Mouse (Mus musculus): ENCODE results near the gene Gm21973. TPM values are rescaled to one million over a fixed set of nuclear protein-coding genes. Genes with fewer than 3 reads are reported as not detected.

Gene Gm21973
- polyA plus RNA-seq (2016; fragmentation: Nextera tagmentation; extraction: Ambion mirVana) = not detected in 2 replicates

DNA sequence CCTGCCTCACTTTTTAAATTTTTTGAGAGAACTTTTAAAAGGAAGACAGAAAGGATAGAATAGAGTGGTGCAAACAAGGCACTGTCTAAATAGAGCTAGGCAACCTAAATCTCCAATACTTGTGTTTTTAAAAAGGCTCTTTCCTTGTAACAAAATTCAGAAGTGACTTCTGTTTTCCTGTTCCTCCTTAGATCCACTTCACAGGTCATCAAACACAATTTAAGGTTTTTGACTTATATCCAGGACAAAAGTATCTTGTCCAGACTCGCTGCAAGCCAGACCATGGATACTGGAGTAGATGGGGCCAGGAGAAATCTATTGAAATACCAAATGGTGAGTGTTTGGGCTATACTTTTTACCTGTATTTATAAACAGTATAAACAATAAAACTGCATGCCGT lies at the start of gene Gm21973:
Gene Gm21973, plus strand, starts transcription at position 301 of the 400 bp plus-strand sequence.
- ATAC-seq (ENCODE audit: insufficient number of reproducible peaks, insufficient read depth, low FRiP score, low TSS enrichment) = no peak
- WGBS = 90% methylated on average over 2 of the region's 2 CpGs
- no peak within 1 kb of the TSS for H3K4me2 ChIP-seq (replicated peaks)
- H3K36me3 ChIP-seq = no peaks in the 10 kb centered on the region
- no peaks in the 10 kb centered on the region for H3K4me1 ChIP-seq
- H3K9ac ChIP-seq = no peak within 1 kb of the TSS
- H3K4me3 ChIP-seq = no peak within 1 kb of the TSS
- no peaks in the 10 kb centered on the region for H3K9me3 ChIP-seq
- H3K27ac ChIP-seq = no peak within 1 kb of the TSS
- H3K27me3 ChIP-seq = no peaks in the 10 kb centered on the region

DNA sequence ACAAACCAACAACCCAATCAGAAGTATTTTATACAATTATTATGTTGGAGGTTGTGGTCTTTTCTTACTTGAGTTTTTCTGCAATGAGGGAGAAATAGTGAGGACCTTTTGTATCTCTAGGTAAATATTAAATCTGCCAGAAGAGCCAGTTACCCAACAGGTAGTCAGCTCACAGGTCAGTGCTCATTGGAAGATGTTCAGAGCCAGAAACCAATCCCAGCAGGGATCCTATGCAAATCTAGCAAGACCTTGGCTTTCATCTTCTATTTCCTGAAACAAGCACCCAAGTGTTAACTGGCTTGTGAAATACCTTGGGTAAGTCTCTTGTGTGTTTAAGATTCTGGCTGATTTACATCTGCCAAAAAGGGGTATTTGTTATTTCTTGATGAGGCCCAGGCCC lies 48.8 kb upstream of the Gm21973 start:
- ATAC-seq (ENCODE audit: insufficient number of reproducible peaks, insufficient read depth, low FRiP score, low TSS enrichment) = no peak
- Histone ChIP-seq H3K9ac (no peak overlapping the region), H3K9me3 (no peaks in the 10 kb centered on the region), H3K4me2 (replicated peaks) (no peak overlapping the region), H3K27ac (no peak overlapping the region), H3K27me3 (no peaks in the 10 kb centered on the region), H3K36me3 (no peaks in the 10 kb centered on the region), H3K4me3 (no peak overlapping the region), H3K4me1 (no peaks in the 10 kb centered on the region)

DNA sequence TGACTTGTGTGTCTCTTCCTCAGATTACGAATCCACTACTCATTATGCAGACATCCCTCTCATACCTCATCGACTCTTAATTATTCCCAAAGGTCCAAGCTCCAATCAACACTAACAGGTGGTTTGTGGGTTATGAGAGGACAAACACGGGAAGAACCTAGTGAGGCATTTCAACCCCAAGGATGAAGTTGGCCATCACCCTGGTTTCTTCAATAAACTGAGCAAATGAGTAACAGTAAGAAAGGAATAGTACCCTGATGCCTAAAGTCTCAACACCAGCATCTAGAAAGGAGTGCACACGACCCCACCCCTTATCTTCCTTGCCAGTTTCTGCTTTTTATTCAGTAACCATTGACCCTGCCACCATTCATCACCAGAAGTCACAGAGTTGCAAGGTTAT lies 47.7 kb upstream of the Gm21973 start:
- H3K9ac ChIP-seq = no peak overlapping the region
- H3K27me3 ChIP-seq = no peaks in the 10 kb centered on the region
- no peak overlapping the region for H3K4me2 ChIP-seq (replicated peaks)
- H3K4me3 ChIP-seq = no peak overlapping the region
- H3K36me3 ChIP-seq = no peaks in the 10 kb centered on the region
- no peak overlapping the region for H3K27ac ChIP-seq
- no peak for ATAC-seq (ENCODE audit: insufficient number of reproducible peaks, insufficient read depth, low FRiP score, low TSS enrichment)
- H3K9me3 ChIP-seq = no peaks in the 10 kb centered on the region
- H3K4me1 ChIP-seq = no peaks in the 10 kb centered on the region
- WGBS = 73% methylated on average over 4 of the region's 4 CpGs

DNA sequence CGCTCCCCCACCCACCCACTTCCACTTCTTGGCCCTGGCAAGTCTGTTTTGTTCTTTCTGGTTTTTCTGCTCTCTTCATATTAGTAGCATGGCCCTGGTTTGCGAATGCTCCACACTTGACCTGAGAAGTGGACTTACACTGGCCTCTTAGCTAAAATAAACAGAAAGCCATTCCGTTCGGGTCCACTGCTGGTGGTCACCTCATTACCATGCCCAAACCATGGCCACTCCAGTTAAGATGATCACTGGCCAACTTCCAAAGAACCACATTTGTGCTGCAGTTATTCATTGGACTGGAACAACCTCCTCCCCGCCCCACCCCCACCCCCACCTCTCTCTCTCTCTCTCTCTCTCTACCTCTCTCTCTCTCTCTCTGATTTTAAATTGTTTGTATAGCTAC lies 43.6 kb upstream of the Gm21973 start:
- Histone ChIP-seq H3K4me3 (no peak overlapping the region), H3K4me1 (no peaks in the 10 kb centered on the region), H3K27me3 (no peaks in the 10 kb centered on the region), H3K9ac (no peak overlapping the region), H3K9me3 (no peaks in the 10 kb centered on the region), H3K27ac (no peak overlapping the region), H3K36me3 (no peaks in the 10 kb centered on the region), H3K4me2 (replicated peaks) (no peak overlapping the region)
- no peak for ATAC-seq (ENCODE audit: insufficient number of reproducible peaks, insufficient read depth, low FRiP score, low TSS enrichment)
- WGBS = 88% methylated on average over 5 of the region's 5 CpGs

DNA sequence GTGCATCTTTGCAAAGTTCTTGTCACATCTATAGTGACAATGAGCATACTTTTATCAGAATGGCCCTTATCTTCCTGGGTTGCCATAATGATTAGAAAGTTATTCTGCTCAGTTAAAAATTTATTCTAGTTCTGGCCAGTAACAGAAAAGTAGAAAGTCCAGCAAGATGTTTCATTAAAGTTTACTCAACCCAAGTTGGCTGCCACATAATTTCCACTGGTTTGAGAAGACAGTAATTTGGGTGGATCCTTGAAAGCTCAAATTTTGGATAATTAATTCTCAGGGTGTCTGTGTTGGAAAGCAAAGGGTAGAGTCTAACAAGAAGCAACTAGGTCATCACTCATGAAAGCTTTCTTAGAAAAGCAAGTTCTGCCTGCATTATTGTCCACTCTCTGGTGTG lies 41.5 kb upstream of the Gm21973 start:
- Histone ChIP-seq H3K4me2 (replicated peaks) (no peak overlapping the region), H3K4me3 (no peak overlapping the region), H3K9ac (no peak overlapping the region), H3K9me3 (no peaks in the 10 kb centered on the region), H3K27me3 (no peaks in the 10 kb centered on the region), H3K4me1 (no peaks in the 10 kb centered on the region), H3K36me3 (no peaks in the 10 kb centered on the region), H3K27ac (no peak overlapping the region)
- ATAC-seq (ENCODE audit: insufficient number of reproducible peaks, insufficient read depth, low FRiP score, low TSS enrichment) = no peak

DNA sequence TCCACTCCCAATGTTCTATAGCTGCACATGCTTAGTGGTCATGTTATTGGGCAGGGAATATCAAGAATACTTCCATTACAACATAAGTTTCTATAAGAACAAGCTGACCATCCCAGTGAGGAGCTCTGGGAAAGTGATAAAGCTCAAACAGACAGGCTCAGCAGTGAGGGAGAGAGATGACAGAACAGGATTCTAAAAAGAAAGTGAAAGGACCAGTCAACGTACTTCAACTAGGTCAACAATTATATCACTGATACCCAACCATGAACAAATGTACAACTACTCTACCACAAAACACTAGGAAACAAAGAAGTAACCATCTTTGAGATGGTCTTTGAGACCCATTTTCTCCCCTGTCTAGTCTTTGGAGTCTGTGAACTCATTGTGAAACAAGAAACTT lies 28.6 kb upstream of the Gm21973 start:
- H3K4me2 ChIP-seq (replicated peaks) = no peak overlapping the region
- no peak overlapping the region for H3K9ac ChIP-seq
- no peak overlapping the region for H3K27ac ChIP-seq
- WGBS = 97% methylated on average over 1 of the region's 1 CpGs
- no peak for ATAC-seq (ENCODE audit: insufficient number of reproducible peaks, insufficient read depth, low FRiP score, low TSS enrichment)
- H3K9me3 ChIP-seq = no peaks in the 10 kb centered on the region
- H3K27me3 ChIP-seq = no peaks in the 10 kb centered on the region
- H3K36me3 ChIP-seq = no peaks in the 10 kb centered on the region
- H3K4me3 ChIP-seq = no peak overlapping the region
- no peaks in the 10 kb centered on the region for H3K4me1 ChIP-seq

DNA sequence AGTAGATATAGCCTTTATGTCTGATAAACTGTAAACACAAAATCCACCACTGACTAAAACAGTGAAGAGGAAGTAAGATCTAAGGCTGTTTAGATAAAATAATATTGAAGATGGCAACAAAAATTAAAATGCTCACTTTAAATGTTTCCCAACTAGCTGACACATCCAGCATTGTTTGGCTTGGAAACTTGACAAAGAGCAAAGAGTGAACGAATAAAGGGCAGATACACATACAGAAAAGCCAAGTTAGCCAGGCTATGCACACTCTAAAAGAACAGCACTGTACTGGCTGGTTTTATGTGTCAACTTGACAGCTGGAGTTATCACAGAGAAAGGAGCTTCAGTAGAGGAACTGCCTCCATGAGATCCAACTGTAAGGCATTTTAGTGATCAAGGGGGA lies 27.1 kb upstream of the Gm21973 start:
- Histone ChIP-seq H3K4me3 (no peak overlapping the region), H3K4me2 (replicated peaks) (no peak overlapping the region), H3K9ac (no peak overlapping the region), H3K9me3 (no peaks in the 10 kb centered on the region), H3K36me3 (no peaks in the 10 kb centered on the region), H3K4me1 (no peaks in the 10 kb centered on the region), H3K27me3 (no peaks in the 10 kb centered on the region), H3K27ac (no peak overlapping the region)
- no peak for ATAC-seq (ENCODE audit: insufficient number of reproducible peaks, insufficient read depth, low FRiP score, low TSS enrichment)
- 85% methylated on average over 1 of the region's 1 CpGs for WGBS

DNA sequence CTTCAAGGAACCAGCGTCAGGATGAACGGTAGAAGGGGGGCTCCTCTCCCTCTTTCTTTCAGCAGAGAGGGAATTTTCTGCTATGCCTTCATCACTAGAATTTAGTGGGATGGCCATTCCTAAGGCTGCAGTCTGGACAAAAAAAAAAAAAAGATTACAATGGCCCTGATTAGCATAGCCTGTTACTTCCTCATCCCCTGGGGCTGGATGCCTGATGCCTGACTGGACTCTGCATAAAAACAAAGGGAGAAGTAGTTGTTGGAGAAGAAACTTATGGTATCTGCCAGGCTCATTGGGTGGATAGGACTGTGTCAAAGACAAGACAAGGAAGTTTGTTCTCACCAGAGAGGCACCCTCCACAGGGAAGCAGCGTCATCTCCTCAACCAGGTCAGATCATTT lies 25.7 kb upstream of the Gm21973 start:
- no peak for ATAC-seq (ENCODE audit: insufficient number of reproducible peaks, insufficient read depth, low FRiP score, low TSS enrichment)
- Histone ChIP-seq H3K27ac (no peak overlapping the region), H3K4me2 (replicated peaks) (no peak overlapping the region), H3K4me3 (no peak overlapping the region), H3K36me3 (no peaks in the 10 kb centered on the region), H3K27me3 (no peaks in the 10 kb centered on the region), H3K9ac (no peak overlapping the region), H3K9me3 (no peaks in the 10 kb centered on the region), H3K4me1 (no peaks in the 10 kb centered on the region)
- 79% methylated on average over 3 of the region's 3 CpGs for WGBS

DNA sequence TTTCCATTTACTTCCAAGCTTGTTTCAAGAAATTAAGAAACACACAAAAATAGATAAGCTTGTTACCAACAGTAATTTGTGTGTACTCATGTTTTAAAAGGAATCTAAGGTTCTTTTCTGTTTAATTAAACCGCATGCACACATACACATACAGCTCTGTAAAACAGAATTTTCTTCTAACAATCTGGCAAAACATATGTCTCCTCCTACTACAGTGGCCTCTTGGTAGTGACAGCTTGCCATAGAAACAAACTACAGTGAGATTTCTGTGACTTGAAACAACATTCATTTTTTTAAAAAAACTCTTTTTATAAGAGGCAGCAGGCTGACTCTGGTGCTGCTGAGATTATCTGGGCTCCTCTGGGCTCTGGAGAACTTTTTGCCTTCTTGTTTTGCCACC lies 18.7 kb upstream of the Gm21973 start:
- no peaks in the 10 kb centered on the region for H3K36me3 ChIP-seq
- H3K4me1 ChIP-seq = no peaks in the 10 kb centered on the region
- no peak overlapping the region for H3K4me3 ChIP-seq
- no peak overlapping the region for H3K9ac ChIP-seq
- H3K27me3 ChIP-seq = no peaks in the 10 kb centered on the region
- 91% methylated on average over 1 of the region's 1 CpGs for WGBS
- no peak for ATAC-seq (ENCODE audit: insufficient number of reproducible peaks, insufficient read depth, low FRiP score, low TSS enrichment)
- H3K4me2 ChIP-seq (replicated peaks) = no peak overlapping the region
- no peaks in the 10 kb centered on the region for H3K9me3 ChIP-seq
- H3K27ac ChIP-seq = no peak overlapping the region

DNA sequence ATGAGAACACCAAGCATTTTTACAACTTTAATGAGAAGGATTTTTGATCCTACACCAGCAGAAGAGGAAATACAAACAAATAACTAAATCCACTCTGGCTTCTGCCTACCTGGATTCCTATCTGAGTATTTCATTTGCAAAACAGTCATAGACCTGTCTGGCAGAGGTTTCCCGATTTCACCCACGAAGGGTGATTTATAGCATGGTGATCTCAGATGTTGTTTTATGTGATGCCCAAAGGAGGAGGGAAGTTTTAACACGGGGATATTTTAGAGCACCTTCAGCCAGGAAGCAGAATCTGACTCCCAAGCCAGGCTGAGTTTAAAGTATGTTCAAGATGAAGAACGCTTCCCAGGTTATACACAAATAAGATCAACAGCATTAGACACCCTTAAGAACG lies 13.4 kb upstream of the Gm21973 start:
- ATAC-seq (ENCODE audit: insufficient number of reproducible peaks, insufficient read depth, low FRiP score, low TSS enrichment) = no peak
- Histone ChIP-seq H3K9me3 (no peaks in the 10 kb centered on the region), H3K36me3 (no peaks in the 10 kb centered on the region), H3K27me3 (no peaks in the 10 kb centered on the region), H3K4me3 (no peak overlapping the region), H3K4me2 (replicated peaks) (no peak overlapping the region), H3K9ac (no peak overlapping the region), H3K27ac (no peak overlapping the region), H3K4me1 (no peaks in the 10 kb centered on the region)
- 77% methylated on average over 5 of the region's 5 CpGs for WGBS

DNA sequence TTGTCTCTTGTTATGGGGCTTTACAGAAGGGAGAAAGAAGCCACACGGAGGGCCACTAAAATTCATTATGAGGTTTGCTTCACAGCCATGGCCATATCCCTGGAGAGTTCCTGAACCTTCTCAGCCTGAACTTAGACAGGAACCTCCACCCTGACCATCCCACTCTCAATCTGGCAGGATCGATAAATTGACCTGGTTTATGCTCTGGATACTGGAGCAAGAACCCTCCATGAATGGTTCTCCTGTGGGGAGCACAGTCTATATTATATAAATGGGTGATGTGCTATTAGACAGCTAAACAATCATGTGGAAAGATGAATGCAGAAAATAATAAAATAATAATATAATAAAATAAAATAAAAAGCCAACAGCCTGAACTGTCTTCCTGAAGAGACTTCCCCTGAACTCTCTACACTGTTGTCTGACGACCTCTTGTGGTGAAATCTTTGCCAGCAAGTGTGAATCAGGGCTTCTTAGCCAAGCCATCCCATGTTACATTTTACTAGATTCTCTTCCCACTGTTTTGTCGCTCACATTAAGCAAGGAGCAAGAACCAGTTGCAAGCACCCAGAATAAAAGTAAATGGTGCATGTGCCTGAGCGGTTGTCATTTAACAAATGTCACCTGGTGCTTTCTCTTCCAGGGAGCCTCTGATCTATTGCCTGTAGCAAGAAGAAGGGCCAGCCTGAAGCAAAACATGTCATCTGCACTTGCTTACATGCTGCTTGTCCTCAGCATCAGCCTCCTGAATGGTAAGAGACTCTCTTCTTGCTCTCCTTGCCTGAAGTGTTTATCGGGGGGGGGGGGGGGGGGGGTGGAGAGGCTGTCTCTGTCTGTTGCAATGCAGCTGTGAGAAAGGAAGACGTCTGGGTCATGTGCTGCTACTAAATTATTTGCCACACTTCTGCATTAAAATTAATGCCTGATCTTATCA lies 11.4 kb upstream of the Gm21973 start:
- Histone ChIP-seq H3K27me3 (no peaks in the 10 kb centered on the region), H3K4me2 (replicated peaks) (no peak overlapping the region), H3K9me3 (no peaks in the 10 kb centered on the region), H3K9ac (no peak overlapping the region), H3K4me3 (no peak overlapping the region), H3K27ac (no peak overlapping the region), H3K4me1 (no peaks in the 10 kb centered on the region), H3K36me3 (no peaks in the 10 kb centered on the region)
- ATAC-seq (ENCODE audit: insufficient number of reproducible peaks, insufficient read depth, low FRiP score, low TSS enrichment) = no peak
- WGBS = 50% methylated on average over 7 of the region's 7 CpGs

DNA sequence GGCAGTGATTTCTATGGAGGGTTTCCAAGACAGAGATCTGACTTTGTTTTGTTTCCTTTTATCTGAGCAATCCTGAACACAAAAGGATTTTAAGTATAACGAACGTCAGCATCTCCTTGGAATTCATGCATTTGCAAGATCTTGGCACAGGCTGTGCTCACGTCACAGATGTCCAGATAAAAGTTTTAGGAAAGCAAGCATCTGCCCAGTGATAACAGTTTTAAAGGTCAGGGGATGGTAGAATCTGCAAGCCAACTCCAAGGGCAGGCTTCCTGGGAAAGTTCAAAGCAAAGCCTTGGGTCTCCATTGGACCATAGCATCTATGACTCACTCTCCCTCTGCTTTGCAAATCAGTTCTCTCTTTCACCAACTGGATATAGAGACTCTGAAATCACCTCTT lies 5.4 kb downstream of the Gm21973 start:
- WGBS = 81% methylated on average over 3 of the region's 3 CpGs
- no peaks in the 10 kb centered on the region for H3K9me3 ChIP-seq
- no peaks in the 10 kb centered on the region for H3K36me3 ChIP-seq
- no peaks in the 10 kb centered on the region for H3K4me1 ChIP-seq
- no peaks in the 10 kb centered on the region for H3K27me3 ChIP-seq
- H3K9ac ChIP-seq = no peak overlapping the region
- H3K4me3 ChIP-seq = no peak overlapping the region
- no peak overlapping the region for H3K27ac ChIP-seq
- no peak for ATAC-seq (ENCODE audit: insufficient number of reproducible peaks, insufficient read depth, low FRiP score, low TSS enrichment)
- no peak overlapping the region for H3K4me2 ChIP-seq (replicated peaks)

Measured in embryonic facial prominence, embryonic 12.5 days (tissue).